ENCODE assay signal across 16 mouse cellular contexts in the genomic region with DNA sequence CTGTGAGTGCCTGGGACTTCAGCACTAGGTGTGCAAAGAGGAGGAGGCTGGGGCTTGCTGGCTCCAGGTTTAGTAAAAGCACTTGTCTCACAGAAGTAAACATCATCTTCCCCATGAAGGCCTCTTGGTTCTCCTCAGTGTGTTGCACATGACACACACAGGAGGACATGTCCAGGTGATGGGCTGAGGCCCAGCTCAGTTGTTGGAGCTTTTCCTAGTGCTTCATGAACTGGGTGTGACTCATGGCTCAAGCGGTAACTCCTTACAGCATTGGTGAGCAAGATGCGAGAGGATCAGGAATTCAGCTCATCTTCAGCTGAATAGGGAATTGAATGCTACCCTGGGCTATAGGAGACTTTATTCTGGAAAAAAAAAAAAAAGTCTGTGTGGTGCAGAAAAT. TPM values are rescaled to one million over a fixed set of nuclear protein-coding genes. Genes with fewer than 3 reads are reported as not detected.
DNase-seq lines count a peak whose midpoint lies in the region; ATAC-seq and TF ChIP-seq lines count a peak whose summit lies in the region.
"Had no signal": no experiment of that assay in that cellular context is flagged by ENCODE, and none has a peak within 500 bp of the region (broad histone marks: within the 10 kb centered on the region; RNA-seq: fewer than 3 reads in every experiment).

No protein-coding gene starts in this region.

- TF ChIP-seq EP300 in heart, postnatal 0 days (IDR thresholded peaks at IDR 0.05; ENCODE audit: low read depth), result no peak

- no peaks in the 10 kb centered on the region for H3K9me3 ChIP-seq in heart, postnatal 0 days (replicated peaks; ENCODE audit: control insufficient read depth, low read length)
- H3K9me3 ChIP-seq in limb, embryonic 10.5 days (replicated peaks), result no peaks in the 10 kb centered on the region
- H3K9me3 ChIP-seq: hindbrain, embryonic 13.5 days; liver, embryonic 13.5 days; midbrain, embryonic 12.5 days had no signal

- peaks cover 64% of the 10 kb centered on the region for H3K36me3 ChIP-seq in heart, postnatal 0 days (replicated peaks; ENCODE audit: control insufficient read depth, insufficient read depth, low read length)
- peaks cover 8% of the 10 kb centered on the region for H3K36me3 ChIP-seq in C2C12 (ENCODE audit: control insufficient read depth, insufficient read depth)
- peaks cover 53% of the 10 kb centered on the region for H3K36me3 ChIP-seq in limb, embryonic 10.5 days

- TF ChIP-seq POLR2A in bone marrow macrophage, adult 2 months (IDR thresholded peaks at IDR 0.05; ENCODE audit: borderline replicate concordance, low read depth, low read length), result no peak

- peak overlapping the region; percentile 10 for H3ac ChIP-seq in C2C12 (ENCODE audit: control insufficient read depth, insufficient read length, low read depth)

- TF ChIP-seq CTCF in heart, postnatal 0 days (IDR thresholded peaks at IDR 0.05; ENCODE audit: low read depth), result no peak
- no peak for TF ChIP-seq CTCF in C2C12 (IDR thresholded peaks at IDR 0.05; ENCODE audit: control insufficient read depth, insufficient read depth, insufficient read length)
- no peak for TF ChIP-seq CTCF in bone marrow macrophage, adult 2 months (IDR thresholded peaks at IDR 0.05; ENCODE audit: low read depth, low read length)

- DNase-seq in heart, postnatal 0 days (ENCODE audit: low spot score), result no peak
- DNase-seq in heart, adult 9 months (ENCODE audit: low spot score in 2 of 2), result no peak
- DNase-seq in limb, embryonic 10.5 days (ENCODE audit: low spot score), result no peak
- DNase-seq in urinary bladder, adult 2 months (ENCODE audit: low spot score), result no peak
- DNase-seq in thymus, postnatal 14 days, result no peak
- DNase-seq: adrenal gland, adult 8-10 months; cerebellum, adult 9-11 months; kidney, adult 11 months; kidney, postnatal 14 days; liver, embryonic 13.5 days; lung, postnatal 36 days had no signal

- peaks cover 23% of the 10 kb centered on the region for H3K79me2 ChIP-seq in C2C12 (ENCODE audit: control insufficient read depth, insufficient read depth)

- H3K9ac ChIP-seq in heart, postnatal 0 days (replicated peaks; ENCODE audit: low read depth, low read length), result no peak overlapping the region
- H3K9ac ChIP-seq: hindbrain, embryonic 13.5 days; liver, embryonic 13.5 days; midbrain, embryonic 12.5 days had no signal

- no peaks in the 10 kb centered on the region for H3K27me3 ChIP-seq in heart, postnatal 0 days (ENCODE audit: control insufficient read depth, insufficient read depth, low read length)
- no peaks in the 10 kb centered on the region for H3K27me3 ChIP-seq in C2C12 (ENCODE audit: control insufficient read depth, insufficient read depth, insufficient read length)
- H3K27me3 ChIP-seq in limb, embryonic 10.5 days (ENCODE audit: low read depth, poor library complexity, severe bottlenecking), result no peaks in the 10 kb centered on the region
- H3K27me3 ChIP-seq: hindbrain, embryonic 13.5 days; liver, embryonic 13.5 days; midbrain, embryonic 12.5 days had no signal

- H3K4me1 ChIP-seq in heart, postnatal 0 days (ENCODE audit: control insufficient read depth, insufficient read depth), result no peaks in the 10 kb centered on the region
- peaks cover 52% of the 10 kb centered on the region for H3K4me1 ChIP-seq in bone marrow macrophage, adult 2 months (ENCODE audit: control insufficient read depth, insufficient read depth, low read length)
- peaks cover 52% of the 10 kb centered on the region for H3K4me1 ChIP-seq in limb, embryonic 10.5 days
- H3K4me1 ChIP-seq: hindbrain, embryonic 13.5 days; liver, embryonic 13.5 days; midbrain, embryonic 12.5 days had no signal

- no peak for ATAC-seq in heart, postnatal 0 days (ENCODE audit: insufficient read depth, low read depth)
- no peak for ATAC-seq in activated CD4-positive, CD25-positive, alpha-beta regulatory T cell, adult 4 months

- WGBS in heart, postnatal 0 days, result 82% methylated on average over 2 of the region's 2 CpGs
- WGBS in limb, embryonic 10.5 days, result 95% methylated on average over 2 of the region's 2 CpGs

- no peak overlapping the region for H3K4me2 ChIP-seq in heart, postnatal 0 days (ENCODE audit: low read depth, low read length)
- H3K4me2 ChIP-seq: hindbrain, embryonic 13.5 days; liver, embryonic 13.5 days; midbrain, embryonic 12.5 days had no signal

- H3K79me3 ChIP-seq in C2C12 (ENCODE audit: low read depth), result no peaks in the 10 kb centered on the region

- H3K4me3 ChIP-seq in heart, postnatal 0 days (ENCODE audit: low read depth, low read length), result no peak overlapping the region
- no peak overlapping the region for H3K4me3 ChIP-seq in C2C12 (ENCODE audit: insufficient read depth, poor library complexity, severe bottlenecking)
- no peak overlapping the region for H3K4me3 ChIP-seq in bone marrow macrophage, adult 2 months (ENCODE audit: insufficient read depth, low read length)
- H3K4me3 ChIP-seq in limb, embryonic 10.5 days, result peak overlapping the region; percentile 49; the same call in 1 of the 2 replicates
- H3K4me3 ChIP-seq: hindbrain, embryonic 13.5 days; liver, embryonic 13.5 days; midbrain, embryonic 12.5 days had no signal

- H3K27ac ChIP-seq in heart, postnatal 0 days (ENCODE audit: low read depth), result peak overlapping the region; percentile 14; the same call in 1 of the 2 replicates
- H3K27ac ChIP-seq in bone marrow macrophage, adult 2 months (ENCODE audit: insufficient read depth, low read depth, low read length), result peak overlapping the region; percentile 75
- peak overlapping the region; percentile 92 for H3K27ac ChIP-seq in limb, embryonic 10.5 days
- H3K27ac ChIP-seq: hindbrain, embryonic 13.5 days; liver, embryonic 13.5 days; midbrain, embryonic 12.5 days had no signal

TF ChIP-seq in C2C12, 6 proteins besides CTCF, POLR2A, EP300 and RAD21:
- TF ChIP-seq MYOD1 (IDR thresholded peaks at IDR 0.05; ENCODE audit: control insufficient read depth, insufficient read length, low read depth), result no peak
- no peak for TF ChIP-seq USF1 (IDR thresholded peaks at IDR 0.05; ENCODE audit: low read depth)
- TF ChIP-seq MYOG (IDR thresholded peaks at IDR 0.05; ENCODE audit: control insufficient read depth, extremely low read depth, insufficient read length), result no peak
- no peak for TF ChIP-seq MAX (IDR thresholded peaks at IDR 0.05)
- TF ChIP-seq FOSL1 (IDR thresholded peaks at IDR 0.05; ENCODE audit: insufficient read depth, low read length, poor library complexity, severe bottlenecking), result no peak
- no peak for TF ChIP-seq CEBPB (IDR thresholded peaks at IDR 0.05; ENCODE audit: low read depth)
TF ChIP-seq in C2C12: peak in this region for 0.

RNA-seq across cellular contexts. Expression of a gene that starts 12.4 kb away (rescaled TPM):
- 70.5 and 99.3 TPM in 2 replicates for total RNA-seq in heart, postnatal 0 days (2014; rRNA removed; ENCODE audit: low replicate concordance)
- 83.7 and 89.1 TPM in 2 replicates for polyA plus RNA-seq in heart, postnatal 0 days (2015; fragmentation: Nextera tagmentation; extraction: Ambion mirVana)
- polyA plus RNA-seq in C2C12 (2012; fragmentation: generic; extraction: Trizol), result 100 TPM
- polyA plus RNA-seq in bone marrow macrophage, adult 2 months (2012; ENCODE audit: insufficient read depth, insufficient read length, missing spikeins), result 11.3 and 11.8 TPM in 2 replicates
- 130 and 137 TPM in 2 replicates for polyA plus RNA-seq in limb, embryonic 10.5 days (2016; fragmentation: Nextera tagmentation; extraction: Ambion mirVana)
- polyA plus RNA-seq in urinary bladder, adult 2 months (2012; rRNA removed), result 32.2 and 36.4 TPM in 2 replicates
- polyA plus RNA-seq in activated CD4-positive, CD25-positive, alpha-beta regulatory T cell, adult 4 months (2017; shearing (Covaris generic)), result 1 to 10 TPM; 2.7 to 3.1 TPM

RNA-seq across cellular contexts. Expression of a gene that starts 28.3 kb away (rescaled TPM):
- total RNA-seq in heart, postnatal 0 days (2014; rRNA removed; ENCODE audit: low replicate concordance), result 0.15 and 3.3 TPM in 2 replicates
- 1.00 and 1.6 TPM in 2 replicates for polyA plus RNA-seq in heart, postnatal 0 days (2015; fragmentation: Nextera tagmentation; extraction: Ambion mirVana)
- 0.19 TPM for polyA plus RNA-seq in C2C12 (2012; fragmentation: generic; extraction: Trizol)
- polyA plus RNA-seq in bone marrow macrophage, adult 2 months (2012; ENCODE audit: insufficient read depth, insufficient read length, missing spikeins), result 156 and 179 TPM in 2 replicates
- polyA plus RNA-seq in limb, embryonic 10.5 days (2016; fragmentation: Nextera tagmentation; extraction: Ambion mirVana), result 3.6 and 4.3 TPM in 2 replicates
- polyA plus RNA-seq in urinary bladder, adult 2 months (2012; rRNA removed), result 5.5 and 5.7 TPM in 2 replicates
- 10 to 100 TPM; 56.9 to 62.4 TPM for polyA plus RNA-seq in activated CD4-positive, CD25-positive, alpha-beta regulatory T cell, adult 4 months (2017; shearing (Covaris generic))

RNA-seq across cellular contexts. Expression of a gene that starts 49.0 kb away (rescaled TPM):
- total RNA-seq in heart, postnatal 0 days (2014; rRNA removed; ENCODE audit: low replicate concordance), result 49.5 and 78.3 TPM in 2 replicates
- 11.3 and 12.7 TPM in 2 replicates for polyA plus RNA-seq in heart, postnatal 0 days (2015; fragmentation: Nextera tagmentation; extraction: Ambion mirVana)
- polyA plus RNA-seq in C2C12 (2012; fragmentation: generic; extraction: Trizol), result 69.9 TPM
- 19.1 and 20.5 TPM in 2 replicates for polyA plus RNA-seq in bone marrow macrophage, adult 2 months (2012; ENCODE audit: insufficient read depth, insufficient read length, missing spikeins)
- 85.8 and 100 TPM in 2 replicates for polyA plus RNA-seq in limb, embryonic 10.5 days (2016; fragmentation: Nextera tagmentation; extraction: Ambion mirVana)
- polyA plus RNA-seq in urinary bladder, adult 2 months (2012; rRNA removed), result 36.1 and 50.3 TPM in 2 replicates
- 1 to 10 TPM; 4.7 to 5.9 TPM for polyA plus RNA-seq in activated CD4-positive, CD25-positive, alpha-beta regulatory T cell, adult 4 months (2017; shearing (Covaris generic))

Comparison
In these comparisons a context has a peak if more than half of its experiments do, and no peak if none do; other contexts are left out.
1. H3K27ac ChIP-seq: peak in every context shown above with its lines; median percentile 92 in limb, embryonic 10.5 days; 75 in bone marrow macrophage, adult 2 months; 14 in heart, postnatal 0 days.